Mouse (Mus musculus) spleen, postnatal 10 days (tissue): ENCODE data around the gene Pxt1.
A peak's percentile ranks its signal among the peaks of the same experiment; 100 is the strongest.
"Not testable (repeated sequence)": the region's sequence is repeated elsewhere in the genome, so short reads cannot be mapped to it uniquely, and the experiment has no call there.

Experiments
- DNase-seq, 2 experiments: peaks; one replicate each; pipeline ENCODE4 v3.0.0; 2021 to 2022; ENCODE audit warnings: low spot score in 2 of 2

Pxt1 gene

GRCm38 (mm10) chr17:28943740-28944139, at the start of gene Pxt1:
TSS of gene Pxt1 (minus strand) at chr17:28943840.
- no peak for DNase-seq

GRCm38 (mm10) chr17:28993004-28993403, 49.4 kb upstream of the Pxt1 start:
- DNase-seq = not testable (repeated sequence)

GRCm38 (mm10) chr17:28992105-28992504, 48.5 kb upstream of the Pxt1 start:
- DNase-seq = no peak

GRCm38 (mm10) chr17:28991286-28991685, 47.6 kb upstream of the Pxt1 start:
- DNase-seq = no peak

- DNase-seq = no peak
Measured at GRCm38 (mm10) chr17:28990060-28990459, 46.4 kb upstream of the Pxt1 start.

GRCm38 (mm10) chr17:28988996-28989395, 45.4 kb upstream of the Pxt1 start:
- no peak for DNase-seq

GRCm38 (mm10) chr17:28988291-28988690, 44.7 kb upstream of the Pxt1 start:
- no peak for DNase-seq

- DNase-seq = peak; percentile 18 to 67
Measured at GRCm38 (mm10) chr17:28987713-28988112, 44.1 kb upstream of the Pxt1 start.

GRCm38 (mm10) chr17:28986833-28987232, 43.2 kb upstream of the Pxt1 start:
- DNase-seq = peak; percentile 24 to 47

- no peak for DNase-seq
Measured at GRCm38 (mm10) chr17:28984724-28985420, 41.2 kb upstream of the Pxt1 start.

- DNase-seq = no peak
Measured at GRCm38 (mm10) chr17:28982591-28982990, 39.0 kb upstream of the Pxt1 start.

GRCm38 (mm10) chr17:28981081-28981480, 37.4 kb upstream of the Pxt1 start:
- no peak for DNase-seq

- no peak for DNase-seq
Measured at GRCm38 (mm10) chr17:28979091-28979490, 35.5 kb upstream of the Pxt1 start.

GRCm38 (mm10) chr17:28970122-28970521, 26.5 kb upstream of the Pxt1 start:
- no peak for DNase-seq

GRCm38 (mm10) chr17:28967021-28967610, 23.5 kb upstream of the Pxt1 start:
- peak; percentile 29 to 46 for DNase-seq

- DNase-seq = no peak
Measured at GRCm38 (mm10) chr17:28961596-28961995, 18.0 kb upstream of the Pxt1 start.

- no peak for DNase-seq
Measured at GRCm38 (mm10) chr17:28960597-28960996, 17.0 kb upstream of the Pxt1 start.

- no peak for DNase-seq
Measured at GRCm38 (mm10) chr17:28954416-28954815, 10.8 kb upstream of the Pxt1 start.

- DNase-seq = peak; percentile 38 to 46
Measured at GRCm38 (mm10) chr17:28953251-28953650, 9.6 kb upstream of the Pxt1 start.

- peak; percentile 97 to 99 for DNase-seq
Measured at GRCm38 (mm10) chr17:28951831-28952799, 8.5 kb upstream of the Pxt1 start, which contains the start of gene Kctd20. TSS of gene Kctd20 (plus strand) at chr17:28951950.

- no peak for DNase-seq
Measured at GRCm38 (mm10) chr17:28950751-28951150, 7.1 kb upstream of the Pxt1 start.

- no peak for DNase-seq
Measured at GRCm38 (mm10) chr17:28948661-28949060, 5.0 kb upstream of the Pxt1 start.
